Mouse (Mus musculus) ES-Bruce4 (cell line): ENCODE measurements around the gene Gm13697.

Source experiments
- CTCF ChIP-seq: IDR thresholded peaks from one replicate; pipeline ENCODE4 v1.8.1; 2011; ENCODE audit warnings: low read depth, low read length
- EP300 ChIP-seq: IDR thresholded peaks from 2 replicates; pipeline ENCODE4 v1.6.1; 2011; ENCODE audit warnings: low read depth, low read length; ENCODE audit not compliant: insufficient read depth
- POLR2A ChIP-seq: IDR thresholded peaks from one replicate; pipeline ENCODE4 v1.8.1; 2011; ENCODE audit warnings: low read length; ENCODE audit not compliant: insufficient read depth

- no peak for TF ChIP-seq POLR2A
- TF ChIP-seq CTCF, result no peak
- TF ChIP-seq EP300, result no peak
These were observed 42.8 kb upstream of the Gm13697 start for GRCm38 (mm10) chr2:83941792-83942191.
